Mouse (Mus musculus) forebrain, postnatal 0 days (tissue): ENCODE measurements around the gene Arhgap23. TPM values are rescaled to one million over a fixed set of nuclear protein-coding genes. Genes with fewer than 3 reads are reported as not detected.

Source experiments
- ATAC-seq: fragments of 200-750 bp; cut with Nextera tagmentation; 2 replicates; pipeline ENCODE4 v1.8.0; 2017; ENCODE audit warnings: mild to moderate bottlenecking, moderate library complexity
- DNase-seq: peaks from one replicate; pipeline ENCODE4 v3.0.0-alpha.2; 2015
- H3K27ac ChIP-seq: fragments of 300-500 bp; sonication (generic); 2 replicates; pipeline ENCODE4 v1.5.1; 2014; ENCODE audit warnings: low read depth, mild to moderate bottlenecking, antibody characterized with exemption, low read length, moderate library complexity, mixed read lengths
- H3K27me3 ChIP-seq: fragments of 300-500 bp; sonication (generic); 2 replicates; pipeline ENCODE4 v1.6.1; 2014; ENCODE audit warnings: mild to moderate bottlenecking, low read length, mixed read lengths; ENCODE audit not compliant: insufficient read depth
- H3K36me3 ChIP-seq: fragments of 300-500 bp; sonication (generic); 2 replicates; pipeline ENCODE4 v1.6.1; 2014; ENCODE audit warnings: mild to moderate bottlenecking, moderate library complexity; ENCODE audit not compliant: insufficient read depth
- H3K4me1 ChIP-seq: fragments of 300-500 bp; sonication (generic); 2 replicates; pipeline ENCODE4 v1.6.1; 2014; ENCODE audit warnings: antibody characterized with exemption; ENCODE audit not compliant: insufficient read depth
- H3K4me2 ChIP-seq: fragments of 300-500 bp; sonication (generic); 2 replicates; pipeline ENCODE4 v1.6.1; 2014; ENCODE audit warnings: low read depth, mild to moderate bottlenecking, moderate library complexity
- H3K4me3 ChIP-seq: fragments of 300-500 bp; sonication (generic); 2 replicates; pipeline ENCODE4 v1.5.1; 2014; ENCODE audit warnings: low read depth, low read length, mixed read lengths
- H3K9ac ChIP-seq: fragments of 300-500 bp; sonication (generic); 2 replicates; pipeline ENCODE4 v1.6.1; 2014; ENCODE audit warnings: mild to moderate bottlenecking
- H3K9me3 ChIP-seq: fragments of 300-500 bp; sonication (generic); 2 replicates; pipeline ENCODE4 v1.6.1; 2016; ENCODE audit warnings: low read length
- CTCF ChIP-seq: sonication (generic); IDR thresholded peaks from 2 replicates; pipeline ENCODE4 v1.5.1; 2016; ENCODE audit warnings: antibody characterized with exemption, control low read depth, low read depth
- WGBS: fragments of 180-500 bp; shearing (Covaris S2); extraction: QIAGEN DNeasy Blood & Tissue Kit; methylation state at CpG from one replicate; pipeline ENCODE4 v1.1.7; 2014; 5-methylcytosine and 5-hydroxymethylcytosine counted together
- polyA plus RNA-seq: library from polyadenylated mRNA; unstranded; fragments of >200 nt; fragmentation: Nextera tagmentation; extraction: Ambion mirVana; gene quantifications from 2 replicates; pipeline ENCODE4 v1.2.1, GENCODE M21; 2015
- total RNA-seq: library from RNA; depleted of rRNA; stranded (reverse); fragments of >200 nt; gene quantifications from 2 replicates; pipeline ENCODE4 v1.2.3, GENCODE M21; 2014

The Arhgap23 gene
- total and polyA plus RNA-seq, 2 experiments from 2014 or later = 10.2 to 52.9 TPM

DNA sequence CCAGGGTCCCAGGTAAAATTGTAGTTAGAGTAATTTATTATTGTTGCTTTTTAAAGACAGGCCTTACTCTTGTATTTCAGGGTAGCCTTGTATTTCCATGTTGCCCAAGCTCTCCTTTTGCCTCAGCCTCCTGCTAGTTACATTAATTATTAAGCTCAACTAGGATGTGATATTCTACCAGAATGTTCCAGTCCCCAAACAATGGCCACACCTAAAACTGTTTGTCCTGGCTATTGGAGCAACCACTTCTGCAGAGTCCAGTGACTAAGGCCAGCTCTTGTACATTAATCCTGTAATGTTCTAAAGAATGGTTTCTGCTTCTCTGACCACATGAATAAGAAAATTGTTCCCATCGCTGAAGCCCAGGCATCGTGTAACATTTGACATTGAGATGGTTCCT lies 32.3 kb upstream of the Arhgap23 start:
- TF ChIP-seq CTCF = no peak
- Histone ChIP-seq H3K4me1 (no peaks in the 10 kb centered on the region), H3K27ac (no peak overlapping the region), H3K9me3 (no peaks in the 10 kb centered on the region), H3K4me3 (no peak overlapping the region), H3K4me2 (no peak overlapping the region), H3K9ac (no peak overlapping the region), H3K36me3 (peaks cover 51% of the 10 kb centered on the region), H3K27me3 (no peaks in the 10 kb centered on the region)
- DNase-seq (no peak), ATAC-seq (no peak)
- 92% methylated on average over 2 of the region's 2 CpGs for WGBS

DNA sequence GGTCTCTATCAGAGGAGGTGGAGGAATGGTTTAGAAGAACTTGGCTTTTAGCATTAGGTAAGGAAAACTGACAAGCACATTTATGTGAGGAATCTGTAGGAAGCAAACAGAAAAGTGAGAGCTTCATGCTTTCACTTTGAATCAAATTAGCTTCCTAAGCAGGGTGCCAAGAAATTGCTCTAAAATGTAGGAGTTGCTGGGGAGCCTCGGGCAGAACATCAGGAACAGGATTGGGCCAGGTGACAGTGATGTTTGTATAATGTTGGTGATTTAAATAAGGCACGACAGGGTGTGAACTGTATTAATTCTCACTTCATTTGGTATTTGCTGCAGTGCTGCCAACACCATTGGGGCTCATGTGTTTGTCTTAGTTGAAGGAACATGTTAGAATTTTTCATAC lies 31.6 kb upstream of the Arhgap23 start:
- Histone ChIP-seq H3K4me2 (no peak overlapping the region), H3K9me3 (no peaks in the 10 kb centered on the region), H3K4me3 (no peak overlapping the region), H3K27ac (no peak overlapping the region), H3K4me1 (no peaks in the 10 kb centered on the region), H3K36me3 (peaks cover 49% of the 10 kb centered on the region), H3K27me3 (no peaks in the 10 kb centered on the region), H3K9ac (no peak overlapping the region)
- DNase-seq (no peak), ATAC-seq (no peak)
- TF ChIP-seq CTCF = no peak
- 41% methylated on average over 2 of the region's 2 CpGs for WGBS

DNA sequence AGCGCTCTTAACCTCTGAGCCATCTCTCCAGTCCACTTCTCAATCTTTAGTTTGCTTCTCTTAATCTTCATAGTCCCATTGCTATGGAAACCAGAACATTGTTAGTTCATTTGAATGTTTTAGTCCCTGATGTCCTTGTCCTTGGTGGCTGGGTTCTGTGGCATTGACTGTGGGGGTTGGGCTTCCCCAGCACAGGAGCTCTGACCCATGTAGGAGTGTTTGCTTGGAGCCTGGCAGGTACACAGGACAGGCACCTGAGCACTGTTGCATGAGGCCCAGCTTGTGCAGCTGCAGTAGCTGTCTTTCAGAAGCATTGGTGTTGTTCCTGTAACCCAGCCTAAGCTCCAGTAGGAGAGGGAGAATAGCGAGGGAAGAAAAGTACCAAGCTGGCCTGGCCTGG lies 27.5 kb upstream of the Arhgap23 start:
- H3K9ac ChIP-seq = no peak overlapping the region
- no peaks in the 10 kb centered on the region for H3K9me3 ChIP-seq
- DNase-seq (no peak), ATAC-seq (no peak)
- no peak for TF ChIP-seq CTCF
- H3K27me3 ChIP-seq = no peaks in the 10 kb centered on the region
- no peak overlapping the region for H3K27ac ChIP-seq
- no peaks in the 10 kb centered on the region for H3K4me1 ChIP-seq
- WGBS = 93% methylated on average over 2 of the region's 2 CpGs
- H3K4me2 ChIP-seq = no peak overlapping the region
- no peak overlapping the region for H3K4me3 ChIP-seq
- H3K36me3 ChIP-seq = peaks cover 71% of the 10 kb centered on the region

DNA sequence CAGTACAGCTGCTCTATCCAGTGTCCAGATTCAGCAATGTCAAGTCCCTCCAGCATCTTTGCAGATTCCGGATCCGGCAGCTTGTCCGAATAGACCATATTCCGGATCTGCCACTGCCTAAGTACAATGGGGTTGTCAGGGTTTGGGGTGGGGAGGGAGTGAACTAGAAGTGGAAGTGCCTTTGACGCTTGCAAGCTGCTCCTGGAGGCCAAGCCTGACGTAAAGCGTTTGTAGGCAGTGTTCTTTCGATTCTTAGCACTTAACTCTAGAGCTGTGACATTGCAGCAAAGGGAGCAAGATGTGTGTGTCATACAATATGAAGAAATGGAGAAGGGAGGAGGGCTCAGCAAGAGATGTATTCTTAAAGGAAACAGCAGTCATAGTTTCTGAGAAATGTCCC lies 26.2 kb upstream of the Arhgap23 start:
- no peak for TF ChIP-seq CTCF
- DNase-seq = no peak
- WGBS = 87% methylated on average over 8 of the region's 8 CpGs
- Histone ChIP-seq H3K9me3 (no peaks in the 10 kb centered on the region), H3K9ac (no peak overlapping the region), H3K36me3 (peaks cover 69% of the 10 kb centered on the region), H3K4me1 (no peaks in the 10 kb centered on the region), H3K27ac (no peak overlapping the region), H3K4me2 (no peak overlapping the region), H3K4me3 (no peak overlapping the region), H3K27me3 (no peaks in the 10 kb centered on the region)
- ATAC-seq = no peak

DNA sequence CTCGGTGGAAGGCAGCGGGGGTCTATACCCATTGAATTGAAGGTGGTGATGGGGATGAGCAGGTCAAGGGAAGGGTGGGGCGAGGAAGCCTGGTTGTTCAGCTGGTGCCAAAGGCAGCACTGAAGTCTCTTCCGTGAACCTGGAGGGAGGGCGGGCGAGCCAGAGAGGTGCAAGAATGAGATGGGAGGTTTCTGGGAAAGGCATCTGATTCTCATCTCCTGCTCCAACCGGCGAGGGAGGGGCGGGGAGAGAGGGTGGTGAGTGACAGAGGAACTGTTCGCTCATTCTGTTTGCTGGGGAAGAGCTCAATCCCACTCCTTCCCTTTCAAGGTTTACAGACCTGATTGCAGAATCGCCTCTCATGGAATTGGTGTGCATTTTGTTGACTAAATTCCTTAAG lies 21.7 kb upstream of the Arhgap23 start:
- peaks cover 74% of the 10 kb centered on the region for H3K36me3 ChIP-seq
- no peak overlapping the region for H3K4me2 ChIP-seq
- no peak for ATAC-seq
- no peak for DNase-seq
- TF ChIP-seq CTCF = no peak
- no peaks in the 10 kb centered on the region for H3K9me3 ChIP-seq
- H3K4me3 ChIP-seq = no peak overlapping the region
- WGBS = 84% methylated on average over 11 of the region's 11 CpGs
- no peak overlapping the region for H3K27ac ChIP-seq
- H3K9ac ChIP-seq = no peak overlapping the region
- no peaks in the 10 kb centered on the region for H3K27me3 ChIP-seq
- no peaks in the 10 kb centered on the region for H3K4me1 ChIP-seq

DNA sequence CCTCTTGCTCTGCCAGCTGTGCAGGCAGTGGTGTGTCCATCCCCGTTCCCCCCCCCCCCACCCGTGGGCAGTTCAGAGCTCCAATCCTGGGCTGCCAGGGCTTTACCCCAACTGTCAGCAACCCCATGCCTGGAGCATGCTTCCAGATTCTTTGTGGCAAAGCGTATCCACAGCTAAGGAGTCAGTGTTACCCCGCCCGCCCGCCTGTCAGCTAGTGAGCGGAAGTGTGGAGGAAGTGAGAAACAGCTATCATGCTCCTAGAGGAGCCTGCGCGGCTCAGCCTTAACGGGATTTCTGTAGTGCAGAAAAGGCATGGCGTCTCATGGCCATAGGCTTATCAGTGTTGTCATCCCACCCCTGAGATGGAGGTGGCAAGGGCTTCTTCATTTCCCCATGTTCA lies 21.2 kb upstream of the Arhgap23 start:
- Histone ChIP-seq H3K36me3 (peaks cover 69% of the 10 kb centered on the region), H3K27me3 (no peaks in the 10 kb centered on the region), H3K9ac (no peak overlapping the region), H3K9me3 (no peaks in the 10 kb centered on the region), H3K4me1 (no peaks in the 10 kb centered on the region), H3K4me3 (no peak overlapping the region), H3K27ac (no peak overlapping the region), H3K4me2 (no peak overlapping the region)
- peak; percentile 34; the same call in 1 of the 2 replicates for ATAC-seq
- no peak for TF ChIP-seq CTCF
- DNase-seq = no peak
- 86% methylated on average over 11 of the region's 11 CpGs for WGBS

DNA sequence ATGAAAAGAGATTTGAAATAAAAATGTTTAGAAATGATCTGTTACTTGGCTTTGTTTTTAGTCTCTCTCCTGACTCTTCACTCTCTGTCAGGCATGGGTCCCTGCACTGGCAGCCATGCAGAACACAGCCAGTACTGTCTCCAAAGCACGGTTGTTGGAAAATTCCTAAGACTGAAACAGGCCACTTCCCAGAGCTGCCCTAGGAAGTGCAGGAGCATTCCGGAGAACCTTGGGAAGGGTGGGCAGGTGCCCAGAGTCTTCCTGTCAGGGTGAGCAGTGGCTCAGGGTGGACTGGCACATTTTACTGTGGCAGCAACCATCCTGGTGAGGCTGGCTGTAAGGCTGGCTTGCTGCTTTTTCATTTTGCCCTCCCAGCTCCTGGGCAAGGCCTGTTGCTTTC lies 16.8 kb upstream of the Arhgap23 start:
- DNase-seq (no peak), ATAC-seq (no peak)
- H3K4me2 ChIP-seq = no peak overlapping the region
- H3K36me3 ChIP-seq = peaks cover 32% of the 10 kb centered on the region
- no peak overlapping the region for H3K27ac ChIP-seq
- no peak overlapping the region for H3K9ac ChIP-seq
- no peak overlapping the region for H3K4me3 ChIP-seq
- peaks cover 12% of the 10 kb centered on the region for H3K4me1 ChIP-seq
- H3K9me3 ChIP-seq = no peaks in the 10 kb centered on the region
- H3K27me3 ChIP-seq = no peaks in the 10 kb centered on the region
- 71% methylated on average over 2 of the region's 2 CpGs for WGBS
- no peak for TF ChIP-seq CTCF
